Mouse (Mus musculus) ZHBTc4 (cell line): ENCODE measurements at regions not wholly inside any gene's neighbourhood (a gene's known extent, or its start where the extent isn't known, plus 50 kb on each side); places are given as distances from the start of the nearest gene placed in this dataset.

ENCODE experiments used
- DNase-seq: peaks from one replicate; pipeline ENCODE4 v3.0.0-alpha.2; 2011; ENCODE audit warnings: low read depth, low spot score

DNA sequence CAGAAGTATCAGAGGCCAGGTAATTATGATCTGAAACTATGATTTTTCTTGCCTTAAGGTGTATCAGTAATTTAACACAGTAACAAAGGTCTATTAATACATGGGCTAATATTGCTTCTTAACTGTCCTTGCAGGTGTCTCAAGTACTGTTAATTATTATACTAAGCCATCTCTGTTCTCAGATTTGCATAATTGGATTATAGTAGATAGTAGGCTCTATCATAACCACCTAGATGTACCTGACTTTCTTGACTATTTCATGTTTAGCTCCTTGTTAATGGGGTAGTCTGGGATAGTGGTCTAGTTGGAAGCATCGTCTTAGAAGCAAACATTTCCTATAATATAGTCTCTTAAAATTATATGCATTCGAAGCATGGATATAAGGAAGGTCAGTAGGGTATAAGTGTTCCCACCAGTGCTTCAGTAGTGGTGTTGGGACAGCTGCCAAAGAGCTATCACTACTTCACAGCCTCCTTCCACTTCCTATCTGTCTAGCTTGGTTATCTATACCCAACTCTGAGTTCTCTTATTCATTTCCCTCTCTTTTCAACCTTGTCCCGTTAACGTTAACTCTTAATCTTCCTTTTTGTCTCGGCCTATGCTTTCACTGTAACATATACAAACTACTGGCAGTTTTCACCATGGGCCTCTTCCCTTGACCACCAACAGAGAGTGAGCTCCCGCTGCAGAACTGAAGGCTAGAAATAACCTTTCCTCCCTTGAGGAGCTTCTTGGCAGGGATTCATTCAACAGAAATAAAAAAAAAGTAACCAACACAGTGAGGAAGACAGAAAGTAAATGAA lies 630.9 kb upstream of the Lcorl start:
- DNase-seq: no peak

DNA sequence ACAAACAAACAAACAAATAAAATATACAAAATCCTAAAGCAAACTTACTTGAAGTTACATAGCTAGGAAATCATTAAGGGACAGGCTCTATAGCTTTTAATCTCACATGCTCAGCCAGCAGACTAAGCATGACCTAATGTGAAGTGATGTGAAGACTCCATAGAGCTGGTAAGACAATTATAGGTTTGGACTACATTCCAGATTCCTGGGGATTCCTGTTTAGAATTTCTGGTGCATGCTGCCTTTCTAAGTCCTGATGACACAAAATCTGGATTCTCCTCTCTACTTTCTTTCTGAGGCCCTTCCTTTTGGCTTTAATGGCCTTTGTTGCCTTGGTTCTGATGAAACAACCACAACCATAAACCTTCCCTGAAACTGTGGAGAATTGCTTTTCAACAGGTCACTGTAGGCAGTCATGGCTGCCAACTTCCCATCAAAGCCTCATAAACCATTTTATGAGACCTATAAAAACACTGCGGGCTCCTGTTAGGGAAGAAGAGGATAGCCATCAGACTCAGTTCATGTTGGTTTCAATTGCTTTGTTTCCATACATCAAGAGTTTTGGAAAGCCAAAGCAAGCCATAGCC lies 629.4 kb upstream of the Lcorl start:
- no peak for DNase-seq

- no peak for DNase-seq
Observed at GRCm38 (mm10) chr5:46456356-46456755, 598.9 kb upstream of the Lcorl start.

DNA sequence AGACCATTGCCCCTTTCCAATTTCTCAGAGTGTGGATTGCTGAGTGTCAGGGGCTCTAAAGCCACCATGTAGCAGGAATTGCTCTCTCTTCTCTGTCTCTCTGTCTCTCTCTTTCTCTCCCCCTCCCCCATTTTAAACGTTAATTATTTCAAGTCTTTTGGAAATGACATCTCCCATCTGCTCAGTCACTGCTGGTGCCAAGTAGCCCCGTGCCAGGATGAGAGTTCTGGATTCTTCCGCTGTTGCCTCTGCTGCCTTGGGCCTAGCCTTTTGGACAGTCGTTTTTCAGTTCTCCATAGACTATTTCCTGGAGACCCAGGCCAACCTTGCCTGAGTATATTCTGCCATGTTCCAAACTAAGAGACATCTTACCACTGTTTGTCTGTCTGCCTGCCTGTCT lies 590.9 kb upstream of the Lcorl start:
- DNase-seq: no peak

DNA sequence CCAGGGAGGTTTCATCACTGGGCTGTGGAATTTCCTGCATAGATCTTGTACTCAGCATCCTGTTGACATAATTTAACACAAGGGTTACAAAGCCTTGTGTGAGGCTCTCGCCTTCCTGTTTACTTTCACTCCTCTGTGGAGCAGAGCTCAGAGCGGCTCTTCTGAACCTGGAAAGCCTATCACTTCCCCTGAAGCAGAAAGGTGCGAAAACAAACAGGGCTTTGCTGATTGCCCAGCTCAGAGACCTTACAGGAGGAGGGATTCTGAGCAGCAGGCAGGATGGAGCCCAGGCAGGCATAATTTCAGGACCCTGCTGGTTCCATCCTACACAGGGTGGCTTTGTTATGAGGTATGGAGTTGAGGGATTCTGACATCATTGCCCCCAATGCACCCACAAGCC lies 588.4 kb upstream of the Lcorl start:
- DNase-seq: no peak

DNA sequence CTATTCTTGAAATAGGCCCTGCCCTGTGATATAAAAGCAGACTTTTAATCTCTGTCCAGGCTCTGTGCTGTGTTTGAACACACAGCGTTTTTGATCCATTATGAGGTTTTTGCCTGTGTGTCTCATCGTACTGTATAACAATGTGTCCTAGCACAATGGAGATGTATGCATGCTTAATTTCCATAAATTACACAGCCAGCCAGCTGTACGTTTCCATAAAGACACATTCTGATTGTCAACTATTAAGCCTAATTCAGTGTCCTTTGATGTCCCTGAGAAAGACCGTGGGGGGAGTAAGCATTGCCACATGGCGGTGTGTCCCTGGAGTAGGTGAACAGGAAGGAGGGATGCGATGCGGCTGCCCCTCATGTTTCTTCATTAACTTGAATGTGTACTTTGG lies 587.7 kb upstream of the Lcorl start:
- DNase-seq: no peak

- peak; percentile 19 for DNase-seq
Observed at GRCm38 (mm10) chr5:46443805-46444340, 586.5 kb upstream of the Lcorl start.

- DNase-seq: no peak
Observed at GRCm38 (mm10) chr5:46442600-46443248, 585.3 kb upstream of the Lcorl start.

- no peak for DNase-seq
Observed at GRCm38 (mm10) chr5:46441716-46442115, 584.3 kb upstream of the Lcorl start.

GRCm38 (mm10) chr5:46431644-46432367 lies 574.4 kb upstream of the Lcorl start:
- no peak for DNase-seq

DNA sequence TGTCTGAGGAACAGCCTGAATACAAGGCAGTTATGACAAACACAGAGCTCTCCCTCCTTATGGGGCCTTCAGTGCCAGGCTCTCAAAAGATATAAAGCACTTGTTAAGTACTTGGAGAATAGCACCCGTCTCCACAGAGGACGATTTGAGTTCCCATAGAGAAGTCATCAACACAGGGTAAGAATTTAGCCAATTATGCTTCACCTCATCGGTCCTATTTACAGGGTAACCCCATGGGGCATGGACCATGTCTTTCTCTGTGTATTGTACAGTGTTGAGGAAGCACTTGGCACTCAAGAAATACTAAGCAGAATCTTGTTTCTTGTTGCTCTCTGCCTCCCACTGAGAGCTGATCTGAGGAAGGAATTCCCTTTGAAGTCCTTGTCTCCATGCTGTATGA lies 565.3 kb upstream of the Lcorl start:
- DNase-seq: no peak

- DNase-seq: no peak
Observed at GRCm38 (mm10) chr5:46406969-46407368, 549.6 kb upstream of the Lcorl start.

- DNase-seq: no peak
Observed at GRCm38 (mm10) chr5:46406404-46406803, 549.0 kb upstream of the Lcorl start.

GRCm38 (mm10) chr5:46386591-46386990 lies 529.2 kb upstream of the Lcorl start:
- no peak for DNase-seq

DNA sequence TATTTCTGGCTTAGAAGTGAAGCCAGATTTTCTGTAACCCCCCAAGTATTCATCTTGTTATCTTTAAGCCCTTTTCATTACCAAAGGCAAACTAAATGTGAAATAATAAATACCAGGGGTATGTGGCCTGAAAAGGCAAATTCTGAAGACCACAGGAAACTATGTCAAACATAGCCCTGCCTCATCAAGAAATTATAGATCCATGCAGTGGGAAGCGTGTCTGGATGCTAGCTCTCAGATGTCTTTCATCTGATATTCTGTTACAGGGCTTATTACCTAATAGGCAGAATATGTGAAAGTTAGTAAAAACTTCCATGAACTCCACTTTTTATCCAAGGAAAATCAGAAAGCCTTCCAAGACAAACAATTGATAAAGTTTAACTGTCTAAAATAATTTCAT lies 509.9 kb upstream of the Lcorl start:
- no peak for DNase-seq

- no peak for DNase-seq
Observed at GRCm38 (mm10) chr5:46363661-46364060, 506.2 kb upstream of the Lcorl start.

GRCm38 (mm10) chr5:46361637-46362036 lies 504.2 kb upstream of the Lcorl start:
- DNase-seq: no peak

- no peak for DNase-seq
Observed at GRCm38 (mm10) chr5:46348448-46348847, 491.0 kb upstream of the Lcorl start.

GRCm38 (mm10) chr5:46347368-46348083 lies 490.1 kb upstream of the Lcorl start:
- peak; percentile 79 for DNase-seq

DNA sequence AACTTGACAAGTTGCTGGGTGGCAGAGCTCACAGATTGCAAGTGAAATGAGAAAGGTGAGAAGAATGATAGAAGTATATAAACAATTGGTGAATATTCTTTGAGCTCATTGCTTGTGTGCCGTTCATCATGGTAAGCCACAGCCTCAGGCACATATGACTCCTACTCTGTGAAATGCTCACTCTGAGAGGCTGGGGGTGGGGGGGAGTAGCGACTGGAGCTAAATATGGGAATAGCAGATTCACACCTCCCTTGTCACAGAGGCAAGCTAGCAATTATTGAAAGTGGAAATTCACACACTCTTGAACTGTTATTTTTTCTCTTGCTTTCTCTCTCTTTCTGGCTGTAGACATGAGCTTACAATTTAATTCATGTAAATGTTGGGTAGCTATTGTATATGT lies 481.0 kb upstream of the Lcorl start:
- no peak for DNase-seq

- no peak for DNase-seq
Observed at GRCm38 (mm10) chr5:46330880-46331279, 473.5 kb upstream of the Lcorl start.
